Mouse (Mus musculus): ENCODE measurements around the gene Lsm10.

GRCm38 (mm10) chr4:126117116-126117515, 20.7 kb downstream of the Lsm10 start:
- TF ChIP-seq CTCF (IDR thresholded peaks at IDR 0.05; ENCODE audit: low read depth) (no peak), EP300 (optimal IDR thresholded peaks at IDR 0.05) (no peak)

Data from stomach, postnatal 0 days (tissue).